Mouse (Mus musculus) forebrain, embryonic 13.5 days (tissue): ENCODE measurements around the gene Psmb3. TPM values are rescaled to one million over a fixed set of nuclear protein-coding genes. Genes with fewer than 3 reads are reported as not detected.
A peak's percentile ranks its signal among the peaks of the same experiment; 100 is the strongest.
"Not testable (repeated sequence)": the region's sequence is repeated elsewhere in the genome, so short reads cannot be mapped to it uniquely, and the experiment has no call there.

Experiments
- ATAC-seq: fragments of 200-750 bp; cut with Nextera tagmentation; 2 replicates; pipeline ENCODE4 v1.8.0; 2017
- H3K27ac ChIP-seq: fragments of 300-500 bp; sonication (generic); 2 replicates; pipeline ENCODE4 v1.5.1; 2015; ENCODE audit warnings: inconsistent platforms, mild to moderate bottlenecking, moderate library complexity
- H3K27me3 ChIP-seq: fragments of 300-500 bp; sonication (generic); 2 replicates; pipeline ENCODE4 v1.6.1; 2015; ENCODE audit warnings: mild to moderate bottlenecking, inconsistent platforms
- H3K36me3 ChIP-seq: fragments of 300-500 bp; sonication (generic); 2 replicates; pipeline ENCODE4 v1.6.1; 2015; ENCODE audit warnings: mild to moderate bottlenecking, inconsistent platforms; ENCODE audit not compliant: poor library complexity, severe bottlenecking
- H3K4me1 ChIP-seq: fragments of 300-500 bp; sonication (generic); 2 replicates; pipeline ENCODE4 v1.6.1; 2015; ENCODE audit warnings: inconsistent platforms
- H3K4me2 ChIP-seq: fragments of 300-500 bp; sonication (generic); 2 replicates; pipeline ENCODE4 v1.6.1; 2015; ENCODE audit warnings: inconsistent platforms, mild to moderate bottlenecking, moderate library complexity
- H3K4me3 ChIP-seq: fragments of 300-500 bp; sonication (generic); 2 replicates; pipeline ENCODE4 v1.5.1; 2015; ENCODE audit warnings: mild to moderate bottlenecking, inconsistent platforms
- H3K9ac ChIP-seq: fragments of 300-500 bp; sonication (generic); 2 replicates; pipeline ENCODE4 v1.6.1; 2015; ENCODE audit warnings: mild to moderate bottlenecking, inconsistent platforms
- H3K9me3 ChIP-seq: fragments of 300-500 bp; sonication (generic); replicated peaks from 2 replicates; pipeline ENCODE4 v1.6.1; 2016; ENCODE audit warnings: inconsistent platforms
- WGBS: fragments of 180-500 bp; shearing (Covaris S2); methylation state at CpG from one replicate; pipeline ENCODE4 v1.1.7; 2015; 5-methylcytosine and 5-hydroxymethylcytosine counted together
- polyA plus RNA-seq: library from polyadenylated mRNA; unstranded; fragments of >200 nt; fragmentation: Nextera tagmentation; extraction: Ambion mirVana; gene quantifications from 2 replicates; pipeline ENCODE4 v1.2.1, GENCODE M21; 2015

Gene Psmb3
- polyA plus RNA-seq, 1 experiment from 2014 or later, result 559 TPM

DNA sequence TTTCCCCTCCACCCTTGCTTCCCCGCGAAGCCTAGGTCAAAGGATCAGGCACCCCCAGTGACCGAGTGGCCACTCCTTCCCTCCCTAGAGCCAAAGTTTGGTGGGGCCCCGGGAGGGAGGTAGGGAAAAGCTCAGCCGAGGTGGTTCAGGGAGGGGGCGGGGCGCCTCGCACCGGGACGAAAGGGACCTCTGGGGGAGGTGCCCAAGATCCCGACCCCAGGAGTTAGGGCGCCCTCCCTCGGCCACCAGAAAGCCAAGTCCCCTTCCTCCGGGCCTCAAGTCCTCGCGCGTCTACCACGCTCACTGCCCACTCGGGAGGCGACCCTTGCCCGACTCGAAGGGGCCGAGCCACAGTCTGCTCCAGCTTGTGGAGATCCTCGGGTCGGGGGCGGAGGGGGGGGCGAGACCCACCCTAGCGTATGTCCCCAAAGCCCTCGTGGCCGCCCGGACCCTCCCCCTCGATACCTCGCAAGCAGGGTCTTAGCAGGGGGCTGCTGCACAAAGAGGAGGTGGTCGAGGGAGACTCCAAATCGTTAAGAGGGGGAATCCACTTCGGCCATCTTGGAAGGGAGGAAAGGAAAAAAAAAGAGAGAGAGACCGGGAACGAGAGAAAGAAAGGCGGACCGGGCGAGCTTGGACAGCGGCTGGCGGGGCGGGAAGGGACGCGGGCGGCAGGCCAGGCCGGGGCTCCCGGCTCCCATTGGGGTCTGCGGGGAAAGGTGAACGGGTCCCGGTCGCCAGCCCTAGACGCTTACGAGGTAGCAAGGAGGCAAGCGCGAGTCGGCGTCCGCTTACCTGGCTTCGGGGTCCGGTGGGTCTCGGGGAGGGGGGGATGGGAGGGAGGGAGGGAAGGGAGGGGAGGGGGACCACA lies 4.2 kb upstream of the Psmb3 start:
- WGBS, result under 1% methylated on average over 60 of the region's 63 CpGs
- Histone ChIP-seq H3K4me2 (peak overlapping the region; percentile 91), H3K4me1 (peaks cover 65% of the 10 kb centered on the region), H3K9me3 (no peaks in the 10 kb centered on the region), H3K4me3 (peak overlapping the region; percentile 68), H3K27ac (peak overlapping the region; percentile 97), H3K9ac (peak overlapping the region; percentile 97), H3K27me3 (no peaks in the 10 kb centered on the region), H3K36me3 (no peaks in the 10 kb centered on the region)
- ATAC-seq, result no peak; the same call in 1 of the 2 replicates

DNA sequence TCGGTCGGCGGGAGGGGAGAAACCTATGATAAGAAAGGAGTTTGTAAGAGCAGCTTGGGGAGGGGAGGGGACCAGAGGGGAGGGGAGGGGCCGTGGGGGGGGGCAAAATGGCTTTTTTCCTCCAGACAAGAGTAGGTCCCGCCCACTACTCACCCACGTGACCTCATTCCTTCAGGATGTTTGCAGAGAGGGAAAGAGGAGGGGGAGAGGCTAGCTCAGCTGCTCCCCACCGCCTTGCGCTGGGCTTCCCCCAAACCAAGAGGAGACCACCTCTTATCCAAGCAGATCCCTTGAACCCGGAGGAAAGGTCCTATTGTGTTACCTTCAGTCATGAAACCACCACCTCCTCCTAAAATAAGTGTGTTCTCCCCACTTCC lies 3.6 kb upstream of the Psmb3 start:
- H3K4me3 ChIP-seq, result peak overlapping the region; percentile 68
- no peaks in the 10 kb centered on the region for H3K27me3 ChIP-seq
- WGBS, result 3% methylated on average over 3 of the region's 9 CpGs
- no peaks in the 10 kb centered on the region for H3K36me3 ChIP-seq
- H3K9me3 ChIP-seq, result no peaks in the 10 kb centered on the region
- H3K27ac ChIP-seq, result peak overlapping the region; percentile 97
- H3K9ac ChIP-seq, result peak overlapping the region; percentile 97
- ATAC-seq, result peak; percentile 32
- peaks cover 65% of the 10 kb centered on the region for H3K4me1 ChIP-seq
- H3K4me2 ChIP-seq, result peak overlapping the region; percentile 91

DNA sequence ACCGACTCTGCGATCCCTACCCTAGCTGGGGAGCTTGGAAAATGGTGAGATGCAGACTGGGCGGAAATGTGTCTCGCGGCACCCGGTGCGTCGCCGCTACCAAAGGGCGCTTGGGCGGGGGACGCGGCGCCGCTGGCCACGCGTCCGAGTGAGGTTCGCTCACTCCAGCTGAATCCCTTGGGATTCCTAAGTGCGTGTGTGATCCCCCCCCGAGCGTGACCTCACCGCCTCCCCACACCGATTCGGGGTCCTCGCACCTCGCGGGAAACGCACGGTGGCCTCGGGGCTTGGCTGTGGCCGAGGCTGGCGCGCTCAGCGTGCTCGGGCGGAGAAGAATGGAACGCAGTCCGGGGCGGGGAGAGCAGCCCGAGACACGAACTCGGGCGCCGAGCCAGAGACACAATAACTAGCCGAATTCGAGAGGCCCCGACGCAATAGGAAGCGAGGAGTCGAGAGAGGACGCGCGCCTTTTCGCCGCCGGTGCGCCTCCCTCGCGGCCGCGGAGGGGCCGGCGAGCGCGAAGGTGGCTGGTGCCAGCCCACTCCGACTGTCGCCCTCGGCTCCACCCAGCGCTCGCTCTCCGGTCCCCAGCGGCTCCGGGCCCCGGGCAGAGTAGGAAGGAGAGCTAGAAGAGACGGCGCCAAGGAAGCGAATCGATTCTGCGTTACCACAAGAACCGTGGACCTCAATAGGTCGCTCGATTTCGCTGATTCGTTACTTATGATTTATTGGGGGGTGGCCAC lies 3.0 kb upstream of the Psmb3 start, which contains the start of gene Pcgf2:
Pcgf2 (minus strand) TSS at position 495 of the 743 bp plus-strand sequence.
- Histone ChIP-seq H3K9ac (peak within 1 kb of the TSS; percentile 97), H3K27me3 (no peaks in the 10 kb centered on the region), H3K27ac (peak within 1 kb of the TSS; percentile 97), H3K4me3 (peak within 1 kb of the TSS; percentile 68), H3K4me1 (peaks cover 63% of the 10 kb centered on the region), H3K9me3 (no peaks in the 10 kb centered on the region), H3K4me2 (peak within 1 kb of the TSS; percentile 91), H3K36me3 (0 out of 2 replicates have a peak, but pooled peaks cover 5% of the 10 kb centered on the region)
- ATAC-seq, result peak; percentile 20
- under 1% methylated on average over 83 of the region's 85 CpGs for WGBS

DNA sequence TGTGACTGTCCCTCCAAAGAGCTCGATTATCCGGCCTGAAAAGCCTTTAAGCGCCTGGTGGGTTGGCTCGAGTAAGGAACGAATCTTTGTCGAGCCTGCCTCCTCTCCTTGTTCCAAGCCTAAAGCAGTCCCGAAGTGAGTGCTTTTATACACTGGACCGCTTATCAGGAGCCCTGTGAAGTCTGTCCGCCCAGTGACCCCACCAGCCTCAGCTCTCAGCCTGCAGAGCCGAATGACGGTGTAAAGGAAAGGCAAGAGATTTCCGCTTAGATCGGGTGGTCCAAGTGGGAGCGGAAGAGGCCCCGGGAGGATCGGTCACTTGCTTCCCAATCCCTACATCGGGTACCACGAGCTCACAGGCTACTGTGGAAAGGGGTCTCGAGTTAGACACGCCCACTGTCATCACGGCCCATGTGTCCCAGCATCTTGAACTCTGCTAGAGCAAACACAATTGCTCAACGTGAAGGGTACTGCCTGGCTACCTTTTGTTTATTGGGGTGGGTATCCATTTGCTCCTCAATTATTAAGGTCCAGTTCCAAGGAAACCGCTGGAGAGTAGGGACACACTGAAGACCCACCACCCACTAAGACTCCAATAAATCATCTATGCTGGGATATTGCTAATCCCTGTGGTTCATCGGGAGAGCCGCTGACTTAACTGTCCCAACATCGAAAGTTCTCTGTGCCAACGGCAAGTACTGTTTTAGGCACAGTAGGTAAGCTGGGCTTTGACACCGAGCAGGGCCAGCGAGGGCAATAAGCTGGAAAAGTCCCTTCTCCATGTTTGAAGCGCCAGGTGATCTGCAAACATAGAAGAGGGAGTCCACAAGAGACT lies 2.2 kb upstream of the Psmb3 start:
- no peaks in the 10 kb centered on the region for H3K27me3 ChIP-seq
- peak overlapping the region; percentile 97 for H3K9ac ChIP-seq
- H3K4me2 ChIP-seq, result peak overlapping the region; percentile 91
- 17% methylated on average over 30 of the region's 30 CpGs for WGBS
- peaks cover 55% of the 10 kb centered on the region for H3K4me1 ChIP-seq
- H3K27ac ChIP-seq, result peak overlapping the region; percentile 97
- ATAC-seq, result no peak
- H3K9me3 ChIP-seq, result no peaks in the 10 kb centered on the region
- H3K4me3 ChIP-seq, result peak overlapping the region; percentile 68
- peaks cover 7% of the 10 kb centered on the region for H3K36me3 ChIP-seq

DNA sequence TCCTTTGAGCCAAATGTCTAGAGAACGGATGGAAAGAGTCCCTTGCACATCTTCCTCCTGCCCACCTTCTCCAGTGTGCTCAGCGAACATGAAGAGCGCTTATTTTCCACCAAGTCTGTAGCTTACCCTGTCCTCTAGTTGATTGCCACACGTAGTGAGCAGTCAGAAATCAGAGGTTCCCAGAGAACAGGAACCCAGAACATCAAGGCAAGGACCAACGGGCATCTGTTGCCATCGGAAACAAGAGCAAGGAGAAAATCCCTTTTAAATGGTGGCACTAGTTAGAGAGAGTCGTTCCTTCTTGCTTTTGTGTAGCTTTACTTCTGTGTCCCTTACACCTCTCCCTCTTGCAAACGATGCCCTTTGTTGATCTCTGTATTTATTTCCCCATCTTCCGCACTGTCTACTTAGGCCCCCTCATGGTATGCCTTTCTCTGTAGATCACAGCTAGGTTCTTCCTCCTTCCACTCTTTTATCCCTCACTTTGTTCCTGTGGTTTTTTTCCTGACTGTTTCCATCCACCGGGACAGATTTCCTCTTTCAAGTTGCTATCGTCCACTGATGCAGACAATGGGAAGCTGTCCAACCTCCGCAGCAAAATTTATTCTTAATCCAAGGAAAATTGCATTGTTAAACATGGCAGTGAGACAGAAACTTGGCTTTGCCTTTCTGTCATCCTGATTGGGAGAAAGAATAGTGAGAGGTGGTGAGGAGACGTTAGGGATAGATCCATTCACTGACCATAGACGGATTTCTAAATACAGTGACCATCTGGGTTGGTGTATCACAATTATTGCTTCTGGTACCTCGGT lies 1.4 kb upstream of the Psmb3 start:
- no peak for ATAC-seq
- peak overlapping the region; percentile 91 for H3K4me2 ChIP-seq
- H3K9me3 ChIP-seq, result no peaks in the 10 kb centered on the region
- H3K36me3 ChIP-seq, result peaks cover 15% of the 10 kb centered on the region
- peak overlapping the region; percentile 92 for H3K4me3 ChIP-seq
- H3K27me3 ChIP-seq, result no peaks in the 10 kb centered on the region
- H3K4me1 ChIP-seq, result peaks cover 46% of the 10 kb centered on the region
- 0 out of 2 replicates have a peak overlapping the region, but pooled peaks have one; percentile 5 for H3K9ac ChIP-seq
- H3K27ac ChIP-seq, result peak overlapping the region; percentile 97; the same call in 1 of the 2 replicates
- WGBS, result 48% methylated on average over 15 of the region's 15 CpGs

DNA sequence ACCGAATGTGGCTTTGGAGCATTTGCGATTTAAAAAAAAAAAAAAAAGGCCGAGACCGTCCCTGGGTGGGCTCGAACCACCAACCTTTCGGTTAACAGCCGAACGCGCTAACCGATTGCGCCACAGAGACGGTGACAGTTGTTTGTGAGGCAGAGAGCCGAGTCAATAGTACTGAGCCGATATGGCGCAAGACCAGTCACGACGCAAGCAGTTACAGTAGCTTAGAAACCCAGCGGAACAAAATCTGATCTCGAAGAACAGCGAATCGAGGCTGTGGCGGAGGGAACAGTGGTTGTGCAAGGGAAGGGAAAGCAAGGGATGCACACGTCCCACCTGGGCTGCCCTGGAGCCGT lies 830 bp upstream of the Psmb3 start:
- ATAC-seq, result no peak; the same call in 1 of the 2 replicates
- peak overlapping the region; percentile 80 for H3K9ac ChIP-seq
- peak overlapping the region; percentile 92 for H3K4me3 ChIP-seq
- H3K9me3 ChIP-seq, result no peaks in the 10 kb centered on the region
- peaks cover 41% of the 10 kb centered on the region for H3K4me1 ChIP-seq
- peak overlapping the region; percentile 86 for H3K27ac ChIP-seq
- H3K27me3 ChIP-seq, result no peaks in the 10 kb centered on the region
- peaks cover 21% of the 10 kb centered on the region for H3K36me3 ChIP-seq
- H3K4me2 ChIP-seq, result peak overlapping the region; percentile 91
- under 1% methylated on average over 24 of the region's 24 CpGs for WGBS

DNA sequence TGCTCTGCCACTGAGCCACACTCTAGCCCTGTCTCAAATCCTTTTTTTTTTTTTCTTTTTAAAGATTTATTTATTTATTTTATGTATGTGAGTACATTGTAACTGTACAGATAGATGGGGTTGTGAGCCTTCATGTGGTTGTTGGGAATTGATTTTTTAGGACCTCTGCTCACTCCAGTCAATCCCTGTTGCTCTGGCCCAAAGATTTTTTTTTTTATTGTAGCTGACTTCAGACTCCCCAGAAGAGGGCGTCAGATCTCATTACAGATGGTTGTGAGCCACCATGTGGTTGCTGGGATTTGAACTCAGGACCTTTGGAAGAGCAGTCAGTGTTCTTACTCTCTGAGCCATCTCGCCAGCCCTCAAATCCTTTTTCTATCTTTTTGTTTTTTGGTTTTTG lies 6.9 kb downstream of the Psmb3 start:
- not testable (repeated sequence) for H3K4me2 ChIP-seq, H3K9me3 ChIP-seq, H3K9ac ChIP-seq, H3K4me1 ChIP-seq, H3K27me3 ChIP-seq, H3K27ac ChIP-seq, ATAC-seq, H3K4me3 ChIP-seq
- H3K36me3 ChIP-seq, result peaks cover 82% of the 10 kb centered on the region
- 81% methylated on average over 2 of the region's 2 CpGs for WGBS

DNA sequence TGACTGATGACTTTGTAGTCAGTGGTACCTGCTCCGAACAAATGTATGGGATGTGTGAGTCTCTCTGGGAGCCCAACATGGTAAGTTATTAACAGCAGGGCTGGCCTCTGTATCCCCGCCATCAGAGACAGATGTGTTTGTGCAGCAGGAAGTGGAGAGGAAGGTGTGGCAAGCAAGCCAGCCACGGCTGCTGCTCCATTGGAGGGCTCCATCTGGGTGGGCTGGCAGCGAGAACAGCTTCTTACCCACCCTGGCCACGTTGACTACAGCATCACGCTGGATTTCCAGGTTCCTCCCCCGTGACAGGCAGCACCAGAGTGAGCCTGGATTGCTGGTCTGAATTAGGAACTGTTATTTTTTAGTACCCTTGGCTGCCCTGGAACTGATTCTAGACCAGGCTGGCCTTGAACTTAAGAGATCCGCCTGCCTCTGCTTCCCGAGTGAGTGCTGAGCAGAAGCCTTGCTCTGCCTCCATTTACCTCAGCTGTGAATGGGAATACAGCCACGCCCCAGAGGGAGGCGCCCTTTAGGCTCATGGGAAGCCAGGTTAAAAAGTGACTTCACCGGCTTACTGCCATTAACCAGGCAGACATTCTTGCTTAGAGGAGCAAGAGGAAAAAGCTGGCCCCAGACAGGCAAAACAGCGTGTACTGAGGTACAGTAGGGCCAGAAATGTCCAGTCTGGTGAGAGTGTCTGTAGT lies 8.2 kb downstream of the Psmb3 start:
- H3K27ac ChIP-seq, result no peak overlapping the region
- no peaks in the 10 kb centered on the region for H3K9me3 ChIP-seq
- H3K4me2 ChIP-seq, result no peak overlapping the region
- 86% methylated on average over 13 of the region's 13 CpGs for WGBS
- peaks cover 85% of the 10 kb centered on the region for H3K36me3 ChIP-seq
- no peak overlapping the region for H3K9ac ChIP-seq
- no peaks in the 10 kb centered on the region for H3K27me3 ChIP-seq
- H3K4me3 ChIP-seq, result no peak overlapping the region
- no peaks in the 10 kb centered on the region for H3K4me1 ChIP-seq
- ATAC-seq, result no peak

DNA sequence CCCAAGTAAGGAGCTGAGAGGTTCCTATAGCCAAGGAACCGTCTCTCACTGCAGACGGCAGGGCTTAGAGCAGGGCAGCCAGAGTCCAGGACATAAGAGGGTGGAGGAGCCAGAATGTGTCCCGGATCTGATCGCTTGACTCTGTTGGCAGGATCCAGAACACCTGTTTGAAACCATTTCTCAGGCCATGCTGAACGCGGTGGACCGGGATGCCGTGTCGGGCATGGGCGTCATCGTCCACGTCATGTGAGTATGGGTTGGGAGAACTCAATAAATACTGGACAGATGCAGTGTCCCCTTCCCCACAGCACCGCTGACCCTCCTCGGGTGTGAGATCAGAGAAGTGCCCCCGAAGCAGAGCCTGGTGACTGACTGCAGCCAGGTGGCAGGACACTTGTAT lies 9.1 kb downstream of the Psmb3 start:
- Histone ChIP-seq H3K4me2 (no peak overlapping the region), H3K27ac (no peak overlapping the region), H3K27me3 (no peaks in the 10 kb centered on the region), H3K4me3 (no peak overlapping the region), H3K4me1 (no peaks in the 10 kb centered on the region), H3K36me3 (peaks cover 84% of the 10 kb centered on the region), H3K9ac (no peak overlapping the region), H3K9me3 (no peaks in the 10 kb centered on the region)
- WGBS, result 93% methylated on average over 15 of the region's 15 CpGs
- ATAC-seq, result no peak

DNA sequence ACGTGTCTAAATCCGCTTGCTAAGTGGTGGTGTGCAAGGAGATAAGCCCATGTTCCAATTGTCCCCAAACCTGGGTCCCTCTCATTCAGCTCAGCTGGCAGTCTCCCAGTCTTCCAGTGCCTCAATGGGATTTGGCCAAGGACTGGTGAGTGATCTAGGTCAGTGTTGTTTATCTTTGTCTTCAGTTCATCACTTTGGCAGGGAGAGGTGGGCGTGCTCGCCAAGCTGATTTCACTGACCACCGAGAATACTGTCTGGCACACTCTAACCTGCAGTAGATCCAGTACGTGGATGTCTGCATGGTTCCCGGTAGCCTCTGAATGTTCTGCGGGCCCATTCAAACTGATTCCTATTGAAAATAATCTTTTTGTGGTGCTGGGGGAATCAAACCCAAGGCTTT lies 10.7 kb downstream of the Psmb3 start:
- Histone ChIP-seq H3K27ac (no peak overlapping the region), H3K4me3 (no peak overlapping the region), H3K4me2 (no peak overlapping the region), H3K9ac (no peak overlapping the region), H3K36me3 (peaks cover 84% of the 10 kb centered on the region), H3K4me1 (no peaks in the 10 kb centered on the region), H3K27me3 (no peaks in the 10 kb centered on the region), H3K9me3 (no peaks in the 10 kb centered on the region)
- 91% methylated on average over 8 of the region's 8 CpGs for WGBS
- no peak for ATAC-seq

DNA sequence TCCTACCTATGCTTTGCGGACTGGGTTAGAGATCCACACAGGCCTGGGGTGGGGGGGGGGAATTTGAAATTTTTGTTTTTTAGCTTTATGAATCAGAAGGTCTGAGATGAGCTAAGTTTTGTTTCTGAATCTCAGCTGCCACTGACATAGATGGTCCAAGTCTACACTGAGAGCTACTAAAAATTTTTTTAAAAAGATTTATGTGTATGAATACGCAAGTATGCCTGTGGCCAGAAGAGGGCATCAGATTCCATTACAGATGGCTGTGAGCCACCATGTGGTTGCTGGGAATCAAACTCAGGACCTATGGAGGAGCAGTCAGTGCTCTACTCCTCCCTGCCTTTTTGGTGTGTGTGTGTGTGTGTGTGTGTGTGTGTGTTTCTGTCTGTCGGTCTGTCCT lies 11.2 kb downstream of the Psmb3 start:
- Histone ChIP-seq H3K4me2 (no peak overlapping the region), H3K27ac (no peak overlapping the region), H3K27me3 (no peaks in the 10 kb centered on the region), H3K4me1 (no peaks in the 10 kb centered on the region), H3K9ac (no peak overlapping the region), H3K9me3 (no peaks in the 10 kb centered on the region), H3K4me3 (no peak overlapping the region), H3K36me3 (peaks cover 84% of the 10 kb centered on the region)
- WGBS, result 97% methylated on average over 3 of the region's 3 CpGs
- no peak for ATAC-seq
